Mouse (Mus musculus) liver, adult 2 months (tissue): ENCODE data around the gene Nfu1. TPM values are rescaled to one million over a fixed set of nuclear protein-coding genes. Genes with fewer than 3 reads are reported as not detected.
"Not testable (repeated sequence)": the region's sequence is repeated elsewhere in the genome, so short reads cannot be mapped to it uniquely, and the experiment has no call there.

Source experiments
- DNase-seq: peaks from one replicate; pipeline ENCODE4 v3.0.0-alpha.2; 2011; ENCODE audit warnings: low read depth, low spot score; ENCODE audit errors: extremely low read depth
- H3K27ac ChIP-seq: fragments of 200-500 bp; replicated peaks from 2 replicates; pipeline ENCODE4 v1.5.1; 2012; ENCODE audit warnings: low read depth, mild to moderate bottlenecking, control low read depth, inconsistent platforms, low read length; ENCODE audit not compliant: insufficient read depth
- H3K27me3 ChIP-seq: fragments of 200-500 bp; 2 replicates; pipeline ENCODE4 v1.6.1; 2012; ENCODE audit warnings: mild to moderate bottlenecking, moderate library complexity, low read length, inconsistent platforms; ENCODE audit not compliant: control insufficient read depth, insufficient read depth
- H3K36me3 ChIP-seq: fragments of 200-500 bp; 2 replicates; pipeline ENCODE4 v1.6.1; 2012; ENCODE audit warnings: low read length, inconsistent platforms; ENCODE audit not compliant: control insufficient read depth, insufficient read depth
- H3K4me1 ChIP-seq: fragments of 200-500 bp; 2 replicates; pipeline ENCODE4 v1.6.1; 2011; ENCODE audit warnings: low read length; ENCODE audit not compliant: control insufficient read depth, insufficient read depth
- H3K4me3 ChIP-seq: fragments of 200-500 bp; 2 replicates; pipeline ENCODE4 v1.5.1; 2011; ENCODE audit warnings: low read depth, mild to moderate bottlenecking, control low read depth, low read length, moderate library complexity; ENCODE audit not compliant: insufficient read depth
- H3K79me2 ChIP-seq: fragments of 200-500 bp; 2 replicates; pipeline ENCODE4 v1.6.1; 2012; ENCODE audit warnings: inconsistent platforms, mild to moderate bottlenecking, low read length, moderate library complexity; ENCODE audit not compliant: control insufficient read depth, insufficient read depth
- H3K9ac ChIP-seq: fragments of 200-500 bp; 2 replicates; pipeline ENCODE4 v1.6.1; 2012; ENCODE audit warnings: low read depth, mild to moderate bottlenecking, control low read depth, inconsistent platforms, low read length
- CTCF ChIP-seq: fragments of 200-500 bp; IDR thresholded peaks from 2 replicates; pipeline ENCODE4 v1.5.1; 2011; ENCODE audit warnings: low read depth, low read length, control low read depth
- POLR2A ChIP-seq: fragments of 200-500 bp; IDR thresholded peaks from 2 replicates; pipeline ENCODE4 v1.6.1; 2011; ENCODE audit warnings: low read length, control low read depth; ENCODE audit not compliant: insufficient read depth; ENCODE audit errors: extremely low read depth
- WGBS: fragments of 180-500 bp; shearing (Covaris S2); methylation state at CpG from one replicate; pipeline ENCODE4 v1.1.7; 2018; 5-methylcytosine and 5-hydroxymethylcytosine counted together
- polyA plus RNA-seq: library from polyadenylated mRNA; depleted of rRNA; stranded (reverse); fragments of >200 nt; gene quantifications from 2 replicates; pipeline ENCODE4 v1.2.3, GENCODE M21; 2012
- total RNA-seq: library from RNA; depleted of rRNA; stranded (reverse); fragments of >200 nt; gene quantifications from 2 replicates; pipeline ENCODE4 v1.2.3, GENCODE M21; 2014

Gene Nfu1
- total and polyA plus RNA-seq, 2 experiments, result 51.7 to 152 TPM

- Histone ChIP-seq H3K79me2 (peaks cover 8% of the 10 kb centered on the region; the same call in 1 of the 2 replicates), H3K27me3 (no peaks in the 10 kb centered on the region), H3K4me1 (peaks cover 7% of the 10 kb centered on the region), H3K27ac (no peak overlapping the region), H3K9ac (no peak overlapping the region), H3K4me3 (no peak overlapping the region), H3K36me3 (peaks cover 4% of the 10 kb centered on the region; the same call in 1 of the 2 replicates)
- TF ChIP-seq CTCF (no peak), POLR2A (no peak)
- WGBS, result 88% methylated on average over 3 of the region's 3 CpGs
- no peak for DNase-seq
Measured at GRCm38 (mm10) chr6:87045507-87045906, 36.5 kb downstream of the Nfu1 start.

- H3K79me2 ChIP-seq, H3K9ac ChIP-seq, H3K27ac ChIP-seq, DNase-seq, H3K4me3 ChIP-seq, H3K27me3 ChIP-seq, H3K4me1 ChIP-seq: not testable (repeated sequence)
- peaks cover 24% of the 10 kb centered on the region for H3K36me3 ChIP-seq
- WGBS, result over 99% methylated on average over 7 of the region's 7 CpGs
Measured at GRCm38 (mm10) chr6:87048712-87049111, 39.7 kb downstream of the Nfu1 start.

- Histone ChIP-seq H3K9ac (no peak overlapping the region), H3K79me2 (no peaks in the 10 kb centered on the region; the same call in 1 of the 2 replicates), H3K36me3 (peaks cover 50% of the 10 kb centered on the region), H3K4me1 (no peaks in the 10 kb centered on the region), H3K27me3 (no peaks in the 10 kb centered on the region), H3K4me3 (no peak overlapping the region), H3K27ac (no peak overlapping the region)
- TF ChIP-seq POLR2A (no peak), CTCF (no peak)
- no peak for DNase-seq
- 93% methylated on average over 10 of the region's 10 CpGs for WGBS
Measured at GRCm38 (mm10) chr6:87051886-87052425, 42.9 kb downstream of the Nfu1 start.

GRCm38 (mm10) chr6:87054193-87054592 is 45.2 kb downstream of the Nfu1 start:
- H3K9ac ChIP-seq, result no peak overlapping the region
- H3K4me3 ChIP-seq, result no peak overlapping the region
- DNase-seq, result no peak
- H3K27me3 ChIP-seq, result no peaks in the 10 kb centered on the region
- H3K79me2 ChIP-seq, result no peaks in the 10 kb centered on the region
- peaks cover 66% of the 10 kb centered on the region for H3K36me3 ChIP-seq
- H3K27ac ChIP-seq, result no peak overlapping the region
- 92% methylated on average over 8 of the region's 8 CpGs for WGBS
- TF ChIP-seq POLR2A, result no peak
- TF ChIP-seq CTCF, result no peak
- H3K4me1 ChIP-seq, result no peaks in the 10 kb centered on the region

- H3K4me1 ChIP-seq, result no peaks in the 10 kb centered on the region
- H3K27ac ChIP-seq, result no peak overlapping the region
- DNase-seq, result no peak
- TF ChIP-seq CTCF (no peak), POLR2A (no peak)
- WGBS, result 89% methylated on average over 1 of the region's 1 CpGs
- H3K79me2 ChIP-seq, result no peaks in the 10 kb centered on the region
- H3K27me3 ChIP-seq, result no peaks in the 10 kb centered on the region
- H3K4me3 ChIP-seq, result no peak overlapping the region
- no peak overlapping the region for H3K9ac ChIP-seq
- H3K36me3 ChIP-seq, result peaks cover 69% of the 10 kb centered on the region
Measured at GRCm38 (mm10) chr6:87059754-87060153, 50.7 kb downstream of the Nfu1 start.

GRCm38 (mm10) chr6:87063586-87063985 is 54.5 kb downstream of the Nfu1 start:
- Histone ChIP-seq H3K4me1 (no peaks in the 10 kb centered on the region), H3K9ac (no peak overlapping the region), H3K4me3 (no peak overlapping the region), H3K79me2 (no peaks in the 10 kb centered on the region), H3K27me3 (no peaks in the 10 kb centered on the region), H3K36me3 (peaks cover 64% of the 10 kb centered on the region), H3K27ac (no peak overlapping the region)
- TF ChIP-seq POLR2A, result no peak
- TF ChIP-seq CTCF, result no peak
- WGBS, result 93% methylated on average over 4 of the region's 4 CpGs
- no peak for DNase-seq
